Comparison of ENCODE assay signal across 9 mouse cellular contexts in the genomic region with DNA sequence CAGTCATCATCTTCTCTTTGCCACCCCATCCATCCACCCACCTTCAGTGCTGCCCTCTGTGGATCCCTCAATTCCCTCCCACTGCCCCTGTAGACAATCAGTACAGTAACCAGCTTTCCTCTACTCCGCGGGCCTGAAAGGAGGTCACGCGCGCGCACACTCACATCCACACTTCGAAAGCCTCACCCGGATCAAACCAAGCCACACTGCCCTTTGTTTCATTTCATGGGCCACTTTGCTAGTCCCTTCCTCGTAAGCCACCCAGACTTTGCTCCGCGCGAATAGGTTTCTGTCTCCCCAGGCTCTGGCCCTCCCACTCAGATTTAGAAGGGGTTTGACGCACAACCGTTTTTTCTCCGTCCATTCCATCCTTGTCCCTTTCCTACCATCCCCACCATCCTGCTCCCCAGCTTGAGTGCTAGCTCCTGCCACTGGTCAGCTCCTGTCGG. TPM values are rescaled to one million over a fixed set of nuclear protein-coding genes. Genes with fewer than 3 reads are reported as not detected.
DNase-seq lines count a peak whose midpoint lies in the region; ATAC-seq lines count a peak whose summit lies in the region.
"Had no signal": no experiment of that assay in that cellular context is flagged by ENCODE, and none has a peak within 500 bp of the region (broad histone marks: within the 10 kb centered on the region; RNA-seq: fewer than 3 reads in every experiment).

No protein-coding gene starts in this region.

- peaks cover 95% of the 10 kb centered on the region for H3K27me3 ChIP-seq in megakaryocyte, embryonic 14.5 days (replicated peaks)
- H3K27me3 ChIP-seq in forebrain, embryonic 15.5 days = peaks cover 79% of the 10 kb centered on the region
- peaks cover 96% of the 10 kb centered on the region for H3K27me3 ChIP-seq in liver, embryonic 12.5 days (replicated peaks)
- peaks cover 79% of the 10 kb centered on the region for H3K27me3 ChIP-seq in stomach, embryonic 16.5 days (ENCODE audit: control insufficient read depth, insufficient read depth, low read length)

- H3K9ac ChIP-seq in forebrain, embryonic 15.5 days (replicated peaks) = no peak overlapping the region
- no peak overlapping the region for H3K9ac ChIP-seq in liver, embryonic 12.5 days
- peak overlapping the region; percentile 73 for H3K9ac ChIP-seq in stomach, embryonic 16.5 days (ENCODE audit: low read length)

- H3K4me2 ChIP-seq in forebrain, embryonic 15.5 days (replicated peaks) = peak overlapping the region; percentile 46
- peak overlapping the region; percentile 52 for H3K4me2 ChIP-seq in liver, embryonic 12.5 days
- H3K4me2 ChIP-seq in stomach, embryonic 16.5 days (ENCODE audit: low read depth, low read length) = peak overlapping the region; percentile 56

- peaks cover 22% of the 10 kb centered on the region for H3K4me1 ChIP-seq in megakaryocyte, embryonic 14.5 days
- peaks cover 24% of the 10 kb centered on the region for H3K4me1 ChIP-seq in forebrain, embryonic 15.5 days
- no peaks in the 10 kb centered on the region for H3K4me1 ChIP-seq in liver, embryonic 12.5 days
- peaks cover 9% of the 10 kb centered on the region for H3K4me1 ChIP-seq in stomach, embryonic 16.5 days (ENCODE audit: control insufficient read depth, insufficient read depth, low read length)

- no peaks in the 10 kb centered on the region for H3K36me3 ChIP-seq in megakaryocyte, embryonic 14.5 days (replicated peaks; ENCODE audit: low read length)
- H3K36me3 ChIP-seq in forebrain, embryonic 15.5 days = no peaks in the 10 kb centered on the region
- no peaks in the 10 kb centered on the region for H3K36me3 ChIP-seq in liver, embryonic 12.5 days
- no peaks in the 10 kb centered on the region for H3K36me3 ChIP-seq in stomach, embryonic 16.5 days (ENCODE audit: control insufficient read depth, insufficient read depth, low read length)

- H3K4me3 ChIP-seq in megakaryocyte, embryonic 14.5 days (replicated peaks) = peak overlapping the region; percentile 46
- H3K4me3 ChIP-seq in forebrain, embryonic 15.5 days = peak overlapping the region; percentile 31
- peak overlapping the region; percentile 26; the same call in 1 of the 2 replicates for H3K4me3 ChIP-seq in liver, embryonic 12.5 days
- peak overlapping the region; percentile 52 for H3K4me3 ChIP-seq in stomach, embryonic 16.5 days (replicated peaks; ENCODE audit: low read length)

- WGBS in forebrain, embryonic 15.5 days = under 1% methylated on average over 16 of the region's 16 CpGs
- WGBS in liver, embryonic 12.5 days (ENCODE audit: insufficient replicate concordance) = 5% methylated on average over 16 of the region's 16 CpGs
- under 1% methylated on average over 16 of the region's 16 CpGs for WGBS in stomach, embryonic 16.5 days

- no peak overlapping the region for H3K27ac ChIP-seq in forebrain, embryonic 15.5 days (replicated peaks)
- H3K27ac ChIP-seq in liver, embryonic 12.5 days = no peak overlapping the region
- H3K27ac ChIP-seq in stomach, embryonic 16.5 days (ENCODE audit: low read length) = no peak overlapping the region

- peaks cover 27% of the 10 kb centered on the region; the same call in 1 of the 2 replicates for H3K9me3 ChIP-seq in megakaryocyte, embryonic 14.5 days
- no peaks in the 10 kb centered on the region for H3K9me3 ChIP-seq in forebrain, embryonic 15.5 days
- H3K9me3 ChIP-seq in liver, embryonic 12.5 days (replicated peaks) = no peaks in the 10 kb centered on the region
- H3K9me3 ChIP-seq in stomach, embryonic 16.5 days (replicated peaks; ENCODE audit: control insufficient read depth, low read length) = no peaks in the 10 kb centered on the region

- DNase-seq in left cerebral cortex, postnatal 25 days (ENCODE audit: low spot score in 2 of 2) = no peak
- DNase-seq in testis, postnatal 10 days (ENCODE audit: low spot score) = no peak
- DNase-seq in cerebellum, adult 8-10 months = no peak
- DNase-seq: lung, postnatal 36 days had no signal

- ATAC-seq in megakaryocyte, adult 5-6 weeks (ENCODE audit: poor library complexity, severe bottlenecking) = no peak
- ATAC-seq in forebrain, embryonic 15.5 days (replicated peaks) = no peak
- ATAC-seq in liver, embryonic 12.5 days = no peak
- ATAC-seq in stomach, embryonic 16.5 days (ENCODE audit: insufficient read depth, low FRiP score) = no peak

- intact Hi-C loops in left cerebral cortex, postnatal 25 days (cut with DNase I) = loop anchor here (2.0 to 10.0 kb wide), 3 partner anchors 314 to 1908 kb away; a partner anchor contains a TSS

RNA-seq across cellular contexts. Expression of a gene that starts 0.5 kb away (rescaled TPM):
- 0.11 TPM in 1 of 2 replicates, not detected in the other for polyA plus RNA-seq in megakaryocyte, embryonic 14.5 days (2012; ENCODE audit: insufficient read depth, low replicate concordance)
- total RNA-seq in megakaryocyte, adult 5-6 weeks (2015) = not detected in 2 replicates
- not detected in 2 replicates for total RNA-seq in megakaryocyte, adult 5-6 weeks (2017)
- 1.8 and 5.0 TPM in 2 replicates for polyA plus RNA-seq in forebrain, embryonic 15.5 days (2015; fragmentation: Nextera tagmentation; extraction: Ambion mirVana)
- polyA plus RNA-seq in liver, embryonic 12.5 days (2016; fragmentation: Nextera tagmentation; extraction: Ambion mirVana) = 5.0 and 5.9 TPM in 2 replicates
- polyA plus RNA-seq in stomach, embryonic 16.5 days (2015; fragmentation: Nextera tagmentation; extraction: Ambion mirVana) = 19.0 and 22.1 TPM in 2 replicates
- 1 to 10 TPM in 1 of 2 experiments, not detected in 1; 1.3 TPM for total RNA-seq in left cerebral cortex, postnatal 25 days (2021)
